Mouse (Mus musculus) left cerebral cortex, adult 11 months (tissue): ENCODE data around the gene Rcsd1.

Experiments used
- DNase-seq: peaks from one replicate; pipeline ENCODE4 v3.0.0; 2022; ENCODE audit warnings: low spot score

Rcsd1 gene

DNA sequence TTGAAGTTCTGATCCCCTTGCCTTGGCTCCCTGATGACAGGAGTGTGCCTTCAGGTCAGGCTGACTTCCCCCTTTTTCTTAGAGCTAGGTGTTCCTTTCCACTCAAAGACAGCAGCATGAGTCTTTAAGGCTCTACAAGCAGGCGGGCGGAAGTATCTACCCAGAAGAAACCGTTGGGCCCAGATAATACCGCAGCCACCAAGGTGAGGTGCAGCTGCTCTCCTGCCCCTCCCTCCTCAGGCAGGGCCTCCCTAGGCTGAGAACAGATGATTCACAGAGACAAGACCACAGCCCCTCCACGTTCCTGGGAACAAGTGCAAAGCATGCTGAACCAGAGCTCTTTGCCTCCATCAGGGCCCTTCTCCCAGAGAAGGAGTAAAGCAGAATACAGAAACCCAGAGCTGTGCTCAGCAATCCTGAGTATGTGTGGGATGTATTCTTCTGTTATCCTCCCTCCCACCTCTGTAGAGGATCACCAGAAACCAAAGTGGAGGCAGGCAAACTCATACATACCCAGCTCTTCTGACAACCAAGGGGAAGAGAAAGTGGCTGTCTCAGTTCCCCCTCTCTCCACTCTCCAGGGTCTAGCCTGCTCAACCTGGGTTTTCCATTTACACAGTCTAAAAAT is at the start of gene Rcsd1:
TSS of gene Rcsd1 (minus strand) at position 129 of the 628 bp plus-strand sequence.
- DNase-seq, result no peak

DNA sequence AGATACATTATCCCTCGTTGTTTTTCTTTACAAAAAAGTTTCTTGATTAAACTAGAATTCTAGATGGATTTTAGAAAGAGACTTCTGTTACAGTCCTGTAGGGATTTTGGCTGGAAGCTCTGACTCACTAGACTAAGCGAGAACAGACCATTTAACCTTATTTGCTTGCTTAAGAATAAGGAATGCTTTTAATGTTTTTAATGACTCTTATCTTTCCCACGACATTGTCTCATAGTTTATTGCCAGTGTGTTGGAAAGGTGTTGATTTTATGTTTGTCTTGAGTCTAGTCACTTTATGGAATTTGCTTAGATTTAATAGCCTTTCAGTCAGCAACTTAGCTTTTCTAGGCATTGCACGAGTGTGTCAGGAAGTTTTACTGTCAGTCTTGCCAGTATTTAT is 45.6 kb upstream of the Rcsd1 start:
- no peak for DNase-seq

DNA sequence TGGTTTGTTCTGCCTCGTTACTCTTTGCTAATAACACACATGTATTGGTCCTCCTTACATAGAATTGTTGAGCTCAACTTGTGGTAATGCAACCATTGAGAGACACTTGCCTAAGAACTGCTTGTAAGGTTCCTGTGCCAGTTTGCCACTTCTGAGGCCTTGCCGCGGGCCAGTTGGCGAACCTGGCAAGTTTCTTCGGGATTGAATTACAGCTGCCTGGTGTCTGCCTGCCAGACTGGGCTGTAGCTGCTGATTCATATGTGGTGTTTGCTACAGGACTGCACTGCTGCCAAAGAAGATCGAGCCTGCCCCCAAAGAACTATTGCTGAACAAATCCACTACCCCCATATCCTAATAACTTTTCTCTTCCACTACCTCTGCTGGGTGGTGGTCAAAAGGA is 44.6 kb upstream of the Rcsd1 start:
- no peak for DNase-seq

DNA sequence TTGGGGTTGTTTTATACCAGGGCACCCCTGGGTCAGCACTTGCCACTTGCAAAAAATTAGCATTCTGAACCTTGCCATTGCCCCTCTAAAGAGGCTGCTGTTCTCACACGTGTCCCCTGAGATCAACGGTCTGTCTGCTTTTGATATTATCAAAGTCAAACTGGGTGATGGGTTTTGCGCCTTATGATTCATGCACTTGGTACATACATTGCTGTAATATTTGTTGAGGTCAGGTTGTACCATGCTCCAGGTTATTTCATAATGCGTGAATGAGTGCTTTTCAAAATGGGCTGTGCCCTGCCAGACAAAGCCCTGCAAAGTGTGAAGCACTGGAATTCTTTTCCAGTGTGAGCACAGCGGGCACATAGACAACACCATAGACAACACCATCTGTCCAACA is 42.3 kb upstream of the Rcsd1 start:
- DNase-seq, result no peak

DNA sequence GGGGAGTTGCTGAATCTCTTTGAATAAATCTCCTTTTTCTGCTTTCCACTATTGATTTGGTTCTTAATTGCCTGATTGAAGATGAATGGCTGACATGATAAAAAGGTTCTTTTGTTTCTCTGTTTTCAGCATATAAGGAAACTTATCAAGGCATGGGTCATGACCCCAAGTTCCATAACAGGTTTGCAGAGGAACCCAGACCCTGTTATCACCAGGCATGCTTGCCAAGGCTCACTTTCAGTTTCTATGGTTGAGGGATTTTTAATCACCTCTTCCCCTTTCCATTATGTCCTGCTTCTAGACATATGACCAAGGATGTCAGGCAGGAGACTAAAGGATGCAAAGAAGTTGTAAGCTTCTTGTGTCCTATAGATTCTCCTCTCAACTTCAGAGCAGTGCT is 41.6 kb upstream of the Rcsd1 start:
- no peak for DNase-seq

DNA sequence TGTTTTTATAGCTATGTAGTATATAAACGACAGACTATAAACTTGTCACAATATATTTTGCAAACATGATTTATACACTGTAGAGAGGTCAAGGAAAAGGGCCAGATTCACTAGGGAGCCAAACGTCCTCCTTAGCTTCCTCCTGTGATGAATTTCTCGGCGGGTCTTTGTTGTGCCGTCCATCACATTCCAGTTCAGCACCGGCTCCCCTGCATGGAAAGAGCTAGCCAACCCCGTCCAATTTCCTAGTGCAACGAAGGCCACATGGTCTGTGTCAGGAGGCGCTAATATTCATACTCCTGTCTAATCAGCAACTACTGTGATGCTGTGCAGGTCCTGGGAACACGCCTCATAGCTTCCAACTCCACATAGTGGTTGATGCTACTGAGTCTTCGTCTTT is 38.5 kb upstream of the Rcsd1 start:
- no peak for DNase-seq

DNA sequence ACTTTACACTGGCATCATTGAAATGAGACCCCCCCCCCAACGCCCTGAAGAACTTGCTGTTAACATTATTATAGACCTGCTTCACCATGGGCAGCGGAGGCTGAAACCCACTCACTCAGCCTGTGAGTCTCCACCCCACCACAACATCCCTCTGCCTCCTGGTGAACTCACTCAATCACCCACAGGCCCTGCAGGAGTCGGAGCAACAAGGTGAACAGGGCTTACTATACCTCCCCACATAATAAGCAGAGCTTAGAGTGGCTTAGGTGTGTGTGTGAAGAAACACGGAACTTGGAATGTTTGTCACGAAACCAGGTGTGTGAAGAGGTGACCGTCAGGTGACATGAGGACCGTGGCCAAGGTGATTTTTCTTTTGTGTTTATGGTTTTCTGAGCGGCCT is 32.4 kb upstream of the Rcsd1 start:
- DNase-seq, result no peak

DNA sequence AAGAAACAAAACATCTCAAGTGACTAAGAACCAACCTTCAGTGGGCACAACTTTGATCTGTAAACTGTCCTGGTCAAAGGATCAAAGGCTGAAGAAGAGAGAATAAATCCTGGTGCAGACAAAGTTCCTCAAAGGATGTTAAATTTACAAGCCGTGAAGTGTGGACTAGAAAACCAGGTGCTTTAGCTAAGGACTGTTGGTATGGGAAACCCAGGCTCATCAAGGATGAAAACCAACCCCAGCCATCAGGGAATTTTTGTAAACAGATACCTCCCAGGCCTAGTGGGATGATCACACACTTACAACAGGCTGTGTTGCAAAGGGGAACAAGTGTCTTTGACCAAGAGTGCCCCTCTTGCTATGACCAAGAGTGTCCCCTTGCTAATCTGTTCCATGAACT is 29.4 kb upstream of the Rcsd1 start:
- no peak for DNase-seq

DNA sequence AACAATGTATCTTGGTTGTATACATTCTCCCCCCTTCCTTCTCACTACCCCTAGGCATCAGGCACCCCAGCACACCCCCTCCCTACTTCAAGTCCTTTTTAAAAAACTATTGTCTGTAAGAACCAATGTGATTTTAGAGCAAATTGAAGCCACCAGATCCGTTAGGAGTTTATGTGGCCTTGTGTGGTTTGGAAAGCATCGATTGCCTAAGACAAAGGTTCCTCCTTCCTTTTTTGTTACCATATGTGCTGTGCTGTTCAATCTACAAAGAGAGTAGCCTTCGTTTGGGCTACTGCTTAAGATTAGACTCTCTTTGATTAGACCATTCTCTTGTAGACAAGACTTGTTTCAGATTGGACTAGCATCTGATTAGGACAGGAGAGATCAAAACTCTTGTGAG is 28.3 kb upstream of the Rcsd1 start:
- no peak for DNase-seq

DNA sequence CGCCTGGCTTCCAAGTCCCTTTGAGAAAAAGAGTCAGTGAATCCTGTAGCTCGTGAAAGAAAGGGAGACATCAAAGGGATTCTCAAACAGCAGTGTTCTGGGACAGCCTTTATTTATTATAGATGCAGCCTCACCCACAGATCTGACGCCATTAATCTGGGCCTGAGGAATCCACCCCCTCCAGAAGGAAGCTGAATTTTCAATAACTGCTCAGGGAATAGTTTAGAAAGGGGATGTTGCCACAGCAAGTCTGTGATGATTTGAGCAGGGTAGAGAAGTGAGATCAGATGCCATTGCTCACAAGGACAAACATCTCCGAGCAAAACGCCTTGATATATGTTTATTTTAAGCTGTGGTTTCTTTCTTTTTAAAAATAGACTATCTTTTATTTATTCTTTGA is 27.9 kb upstream of the Rcsd1 start:
- no peak for DNase-seq

DNA sequence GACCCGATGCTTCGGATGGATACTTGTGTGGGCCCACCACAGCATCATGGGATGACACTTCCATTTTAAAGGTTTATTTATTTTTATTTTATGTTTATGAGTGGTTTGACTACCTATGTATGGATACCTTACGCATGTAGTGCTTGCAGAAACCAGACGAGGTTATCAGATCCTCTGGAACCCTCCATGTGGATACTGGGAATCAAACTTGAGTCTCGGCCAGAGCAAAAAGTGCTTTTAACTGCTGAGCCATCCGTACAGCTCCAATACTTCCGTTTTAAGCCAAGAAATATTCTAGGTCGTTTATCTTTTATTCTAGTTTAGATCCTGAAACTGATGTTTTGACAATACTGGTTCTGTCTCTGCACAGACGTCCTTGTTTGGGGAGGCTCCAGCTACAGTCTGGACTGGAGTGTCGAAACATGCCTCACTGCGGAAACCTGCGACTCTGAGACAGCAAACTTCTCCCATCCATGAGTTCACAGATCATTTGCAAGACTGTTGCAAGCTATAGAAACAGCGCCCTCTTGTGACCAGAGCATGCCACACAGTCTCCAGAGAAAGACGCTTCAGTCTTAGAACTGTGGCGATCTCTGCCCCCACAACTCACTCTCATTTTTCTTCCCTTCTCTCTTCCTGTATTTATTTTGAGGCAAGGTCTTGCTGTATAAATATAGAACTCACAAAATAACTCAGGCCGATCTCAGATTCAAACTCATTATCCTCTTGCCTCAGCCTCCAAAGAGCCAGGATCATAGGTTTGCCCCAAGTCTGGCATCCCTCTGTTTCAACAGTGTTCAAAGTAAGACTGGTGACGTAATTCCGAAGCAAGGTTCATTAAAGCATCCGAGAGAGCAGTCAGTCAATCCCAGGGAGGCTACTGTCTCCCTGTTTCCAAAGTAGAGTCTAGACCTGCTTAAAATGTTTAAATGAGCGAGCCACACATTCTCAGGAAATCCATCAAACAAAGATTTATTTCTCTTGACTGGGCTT is 26.6 kb upstream of the Rcsd1 start:
- DNase-seq, result peak; percentile 68

DNA sequence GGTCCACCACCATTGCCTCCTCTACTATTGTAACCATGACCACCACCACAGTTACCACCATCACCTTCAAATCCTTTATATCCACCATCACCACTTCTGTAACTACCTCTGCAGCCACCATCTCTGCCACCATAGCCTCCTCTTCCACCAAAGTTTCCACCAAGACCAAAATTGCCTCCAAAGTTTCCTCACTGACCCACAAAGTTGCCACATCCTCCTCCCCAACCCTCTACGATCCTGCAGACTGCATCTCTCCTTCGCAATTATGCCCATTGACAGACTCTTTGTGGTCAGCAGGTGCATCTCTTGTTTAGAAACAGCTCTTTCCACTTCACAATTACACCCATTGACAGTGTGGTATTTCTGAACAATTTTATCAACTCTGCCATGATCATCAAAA is 25.3 kb upstream of the Rcsd1 start:
- DNase-seq, result no peak

DNA sequence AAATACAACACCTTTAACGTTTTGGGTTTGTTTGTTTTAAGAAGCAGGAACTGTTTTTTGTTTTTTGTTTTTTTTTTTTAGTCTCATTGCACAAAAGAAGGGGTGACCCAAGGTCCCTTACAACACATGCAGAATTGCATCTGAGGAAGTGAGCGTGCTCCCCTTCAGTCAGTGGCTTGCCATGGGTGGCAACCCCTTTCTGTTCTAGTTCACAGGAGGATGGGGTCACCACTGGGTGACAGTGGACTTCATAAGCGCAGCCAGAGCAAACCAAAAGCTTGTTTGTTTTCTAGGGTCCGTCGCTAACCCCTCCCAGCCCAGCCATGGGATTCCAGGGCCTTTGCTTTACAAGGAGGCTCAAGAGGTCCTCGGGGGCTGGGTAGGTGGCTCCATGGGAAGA is 22.0 kb upstream of the Rcsd1 start:
- no peak for DNase-seq

DNA sequence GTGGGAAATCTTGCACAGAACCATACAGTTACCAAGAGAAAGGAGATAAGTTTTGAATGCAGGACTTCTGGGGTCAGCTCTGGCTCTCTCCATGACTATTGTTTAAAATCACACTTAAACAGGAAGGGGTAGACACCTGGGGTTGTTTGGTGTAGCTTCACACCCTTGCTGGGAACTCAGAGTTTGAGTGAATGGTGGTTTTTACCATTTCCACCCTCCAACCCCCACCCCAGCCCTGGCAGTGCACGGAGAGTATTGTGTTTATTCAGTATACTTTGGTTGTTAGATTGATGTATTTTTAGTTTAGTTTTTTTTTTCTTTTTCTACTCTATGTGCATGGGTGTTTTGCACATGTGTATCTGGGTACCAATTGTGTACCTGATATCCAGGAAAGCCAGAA is 20.6 kb upstream of the Rcsd1 start:
- DNase-seq, result no peak

DNA sequence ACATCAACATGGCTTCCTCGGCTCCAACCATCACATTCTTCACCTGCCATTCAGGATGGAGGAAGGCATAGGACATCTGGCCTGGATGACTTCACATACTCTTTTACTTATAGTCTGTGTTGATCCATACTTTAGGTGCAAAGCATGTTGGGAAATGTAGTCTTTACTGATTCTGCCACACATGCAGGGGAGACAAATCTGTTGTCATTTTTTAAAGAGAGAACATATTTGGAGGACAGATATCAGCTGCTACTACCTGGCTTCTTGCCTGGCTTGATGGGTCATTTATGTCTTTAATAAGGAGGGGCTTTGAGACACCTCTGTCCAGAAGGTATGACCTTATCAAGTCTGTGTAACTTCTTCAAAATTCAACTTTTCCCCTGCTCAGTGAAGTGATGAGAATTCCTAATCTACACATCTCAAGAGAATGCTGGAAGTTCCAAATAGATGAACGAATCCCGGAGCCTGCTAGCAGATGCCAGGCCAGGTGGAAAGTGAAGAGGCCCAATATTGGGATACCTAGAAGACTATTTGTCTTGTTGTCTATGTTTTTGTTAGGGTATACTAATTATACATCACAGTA is 18.6 kb upstream of the Rcsd1 start:
- no peak for DNase-seq

DNA sequence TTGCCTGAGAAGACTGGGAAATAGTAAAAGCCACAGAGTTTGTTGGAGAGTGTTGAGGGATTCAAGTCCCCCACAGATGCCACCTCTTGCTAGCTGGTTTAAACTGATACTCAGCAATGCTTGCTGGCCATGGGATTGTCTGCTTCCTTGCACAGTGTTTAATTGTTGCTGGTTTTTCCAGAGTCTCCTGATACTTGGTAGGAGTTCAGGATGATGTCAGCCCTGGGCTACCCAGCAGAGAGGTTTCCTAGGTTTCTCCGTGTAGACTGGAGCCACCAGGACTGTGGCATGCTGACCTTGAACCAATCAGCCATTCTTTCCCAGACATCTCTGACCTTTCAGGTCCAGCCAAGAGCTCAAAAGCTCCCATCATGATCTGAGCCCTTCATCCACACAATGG is 17.4 kb upstream of the Rcsd1 start:
- no peak for DNase-seq

DNA sequence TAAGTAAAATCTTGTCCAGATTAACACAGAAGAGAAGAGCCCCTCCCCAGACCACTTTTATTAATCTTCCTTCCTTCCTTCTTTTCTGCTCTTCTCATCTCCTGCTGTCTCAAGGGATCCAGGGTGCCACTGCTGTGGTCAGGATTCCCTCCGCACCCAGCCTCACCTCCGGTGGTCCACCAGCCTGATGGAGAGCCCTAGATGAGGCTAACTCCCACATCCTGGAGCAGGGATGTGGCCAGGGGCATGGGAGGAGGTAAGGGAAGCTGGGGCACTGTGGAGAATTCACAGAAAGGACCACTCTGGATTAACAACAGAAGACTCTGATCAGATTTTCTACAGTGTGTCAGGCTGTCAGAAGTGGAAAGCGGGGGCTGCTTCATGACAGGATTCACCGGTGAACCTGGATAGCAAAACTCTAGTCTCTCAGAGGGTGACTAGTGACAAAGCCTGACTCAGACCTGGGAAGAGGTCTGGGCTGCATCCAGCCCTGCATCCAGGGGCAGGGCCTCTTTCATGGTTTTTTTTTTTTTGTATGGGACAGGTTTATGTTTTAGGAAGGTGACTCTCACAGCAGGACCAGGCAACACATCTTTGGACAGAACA is 15.6 kb upstream of the Rcsd1 start:
- no peak for DNase-seq

DNA sequence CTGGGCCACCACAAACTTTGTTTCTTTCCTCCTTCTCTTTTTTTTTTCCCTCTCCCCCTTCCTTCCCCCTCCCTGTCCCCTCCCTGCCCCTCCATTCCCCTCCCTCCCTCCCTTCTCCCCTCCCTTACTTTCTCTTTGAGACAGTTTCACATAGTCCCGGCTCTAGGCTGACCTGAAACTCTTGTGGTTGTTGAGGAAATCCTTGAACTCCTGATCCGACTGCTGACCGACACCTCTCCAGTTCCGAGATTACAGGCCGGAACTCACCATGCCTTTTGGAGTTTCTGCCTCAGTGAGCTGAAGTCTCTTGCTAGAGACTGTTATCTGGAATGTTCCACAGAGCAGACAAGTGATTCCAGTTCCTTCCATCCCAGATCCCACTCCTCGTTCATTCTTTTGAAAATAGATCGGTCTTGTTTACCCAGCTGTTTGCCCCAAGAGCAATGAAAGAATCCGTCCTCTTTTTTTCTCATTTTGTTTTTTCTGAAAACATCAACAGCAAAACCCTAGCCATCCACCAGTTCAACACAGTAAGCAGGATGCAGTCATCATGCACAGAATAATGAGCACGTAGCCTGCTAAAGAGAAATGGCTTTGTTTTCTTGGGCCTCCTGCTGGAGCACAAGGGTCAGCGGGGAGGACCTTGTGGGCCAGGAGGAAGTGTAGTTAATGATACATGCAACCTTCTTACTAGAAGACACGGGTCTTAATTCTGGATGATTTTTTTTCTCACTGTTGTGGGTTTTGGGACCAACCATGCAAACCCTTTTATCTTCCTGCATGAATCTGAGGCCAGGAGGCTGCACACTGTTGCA is 14.9 kb upstream of the Rcsd1 start:
- no peak for DNase-seq

DNA sequence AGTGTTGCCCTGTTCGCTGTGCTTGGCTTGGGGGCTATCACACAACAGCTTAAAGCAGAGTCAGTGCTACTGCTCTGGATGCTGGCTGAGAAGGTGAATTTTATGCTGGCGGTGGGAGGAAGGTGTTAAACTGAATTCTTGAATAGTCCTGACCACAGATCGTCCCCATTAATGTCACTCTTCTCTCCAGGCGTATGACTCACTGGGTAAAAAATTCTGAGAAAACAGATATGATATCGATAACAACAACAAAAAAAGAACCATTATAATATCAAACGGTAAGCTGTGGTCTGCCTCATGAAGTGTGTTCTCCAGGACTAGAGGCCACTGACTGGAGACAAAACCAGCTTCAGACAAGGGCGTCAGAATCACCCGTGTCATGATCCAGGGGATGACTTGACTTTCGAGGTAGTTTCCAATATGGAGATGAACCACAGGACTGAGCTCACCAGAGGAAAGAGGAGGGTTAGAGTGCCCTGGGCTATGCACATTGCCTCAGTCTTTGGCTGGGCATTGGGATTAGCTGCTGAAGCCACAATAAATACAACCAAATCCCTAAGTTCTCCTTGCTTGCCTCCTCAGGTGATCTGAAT is 13.1 kb upstream of the Rcsd1 start:
- DNase-seq, result no peak

DNA sequence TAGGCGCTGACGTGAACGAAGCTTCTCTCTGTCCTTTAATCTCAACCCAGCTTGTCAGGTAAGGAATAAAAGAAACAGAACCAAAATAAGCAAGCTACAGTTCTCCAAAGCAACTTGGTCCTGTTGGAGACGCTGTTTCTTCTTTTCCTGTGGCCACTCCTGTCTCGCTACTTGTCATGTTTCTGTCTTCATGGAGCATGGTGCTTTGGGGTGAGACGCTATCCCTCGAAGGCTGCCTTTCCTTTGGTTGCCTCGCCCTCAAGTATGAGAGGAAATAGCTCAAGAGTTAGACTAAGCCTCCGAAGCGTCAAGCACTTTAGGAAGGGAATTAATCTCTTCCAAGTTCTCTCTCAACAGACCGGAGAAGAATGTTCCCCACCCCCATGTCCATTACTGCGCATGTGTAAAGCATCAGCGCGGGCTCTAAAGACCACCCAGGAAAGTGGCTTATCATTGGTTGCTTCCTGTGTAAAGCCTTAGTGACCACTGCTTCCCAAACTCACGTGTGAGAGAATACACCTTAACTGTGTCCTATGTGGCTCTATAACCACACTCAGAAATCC is 9.1 kb upstream of the Rcsd1 start:
- no peak for DNase-seq
